Mouse (Mus musculus): Measurements from ENCODE around the gene Dysf. TPM values are rescaled to one million over a fixed set of nuclear protein-coding genes. Genes with fewer than 3 reads are reported as not detected.
A peak's percentile ranks its signal among the peaks of the same experiment; 100 is the strongest.

The Dysf gene
- total and polyA plus RNA-seq, 3 experiments = 51.1 to 100 (median 87.4) TPM

- Histone ChIP-seq H3K4me3 (no peak overlapping the region), H3K4me1 (ENCODE audit: control insufficient read depth, insufficient read depth, low read length) (peaks cover 9% of the 10 kb centered on the region), H3K79me2 (replicated peaks; ENCODE audit: control insufficient read depth, insufficient read depth, low read length) (no peaks in the 10 kb centered on the region), H3K27me3 (ENCODE audit: control insufficient read depth, insufficient read depth, low read length) (no peaks in the 10 kb centered on the region), H3K9ac (ENCODE audit: low read depth, low read length) (no peak overlapping the region), H3K36me3 (ENCODE audit: control insufficient read depth, insufficient read depth, low read length) (no peaks in the 10 kb centered on the region), H3K27ac (no peak overlapping the region)
- 81% methylated on average over 13 of the region's 13 CpGs for WGBS
- no peak for TF ChIP-seq EP300 (IDR thresholded peaks at IDR 0.05; ENCODE audit: insufficient read depth, low read depth, low read length)
- no peak for TF ChIP-seq CTCF (IDR thresholded peaks at IDR 0.05)
- no peak for TF ChIP-seq POLR2A (IDR thresholded peaks at IDR 0.05; ENCODE audit: insufficient read depth, low read depth, low read length)
- intact Hi-C loops (cut with DNase I) = loop anchor here (2.0 to 5.0 kb wide), 2 partner anchors 50 to 169 kb away; no protein-coding TSS in a partner anchor
- DNase-seq = no peak
Measured at GRCm38 (mm10) chr6:84147206-84148004, 139.0 kb downstream of the Dysf start.

GRCm38 (mm10) chr6:84148470-84148869, 140.1 kb downstream of the Dysf start:
- H3K4me1 ChIP-seq (ENCODE audit: control insufficient read depth, insufficient read depth, low read length) = peaks cover 3% of the 10 kb centered on the region
- H3K9ac ChIP-seq (ENCODE audit: low read depth, low read length) = no peak overlapping the region
- H3K27me3 ChIP-seq (ENCODE audit: control insufficient read depth, insufficient read depth, low read length) = no peaks in the 10 kb centered on the region
- H3K4me3 ChIP-seq = no peak overlapping the region
- no peak for DNase-seq
- TF ChIP-seq EP300 (IDR thresholded peaks at IDR 0.05; ENCODE audit: insufficient read depth, low read depth, low read length) = no peak
- peak; percentile 66 for TF ChIP-seq CTCF (IDR thresholded peaks at IDR 0.05)
- H3K79me2 ChIP-seq (replicated peaks; ENCODE audit: control insufficient read depth, insufficient read depth, low read length) = no peaks in the 10 kb centered on the region
- H3K36me3 ChIP-seq (ENCODE audit: control insufficient read depth, insufficient read depth, low read length) = no peaks in the 10 kb centered on the region
- no peak overlapping the region for H3K27ac ChIP-seq
- WGBS = 64% methylated on average over 6 of the region's 6 CpGs
- intact Hi-C loops (cut with DNase I) = loop anchor here (2.0 to 5.0 kb wide), 2 partner anchors 51 to 168 kb away; no protein-coding TSS in a partner anchor

- peaks cover 7% of the 10 kb centered on the region; the same call in 1 of the 2 replicates for H3K4me1 ChIP-seq (ENCODE audit: control insufficient read depth, insufficient read depth, low read length)
- no peaks in the 10 kb centered on the region for H3K79me2 ChIP-seq (replicated peaks; ENCODE audit: control insufficient read depth, insufficient read depth, low read length)
- peaks cover 3% of the 10 kb centered on the region; the same call in 1 of the 2 replicates for H3K36me3 ChIP-seq (ENCODE audit: control insufficient read depth, insufficient read depth, low read length)
- H3K9ac ChIP-seq (ENCODE audit: low read depth, low read length) = no peak overlapping the region
- H3K4me3 ChIP-seq = no peak overlapping the region
- WGBS = 60% methylated on average over 2 of the region's 2 CpGs
- intact Hi-C loops (cut with DNase I) = loop anchor here (2.0 kb wide), 1 partner anchor 26 kb away; no protein-coding TSS in a partner anchor
- H3K27ac ChIP-seq = peak overlapping the region; percentile 78
- no peak for TF ChIP-seq CTCF (IDR thresholded peaks at IDR 0.05)
- peak; percentile 42; the same call in 1 of the 2 replicates for TF ChIP-seq POLR2A (IDR thresholded peaks at IDR 0.05; ENCODE audit: insufficient read depth, low read depth, low read length)
- TF ChIP-seq EP300 (IDR thresholded peaks at IDR 0.05; ENCODE audit: insufficient read depth, low read depth, low read length) = peak; percentile 89
- H3K27me3 ChIP-seq (ENCODE audit: control insufficient read depth, insufficient read depth, low read length) = no peaks in the 10 kb centered on the region
- peak in 1 of 2 experiments; percentile 63 for DNase-seq
Measured at GRCm38 (mm10) chr6:84154508-84154907, 146.1 kb downstream of the Dysf start.

- WGBS = 48% methylated on average over 3 of the region's 3 CpGs
- peak; percentile 87 for TF ChIP-seq EP300 (IDR thresholded peaks at IDR 0.05; ENCODE audit: insufficient read depth, low read depth, low read length)
- TF ChIP-seq POLR2A (IDR thresholded peaks at IDR 0.05; ENCODE audit: insufficient read depth, low read depth, low read length) = 0 out of 2 replicates have a peak, but pooled peaks have one; percentile 10
- TF ChIP-seq CTCF (IDR thresholded peaks at IDR 0.05) = no peak
- H3K79me2 ChIP-seq (replicated peaks; ENCODE audit: control insufficient read depth, insufficient read depth, low read length) = no peaks in the 10 kb centered on the region; the same call in 1 of the 2 replicates
- H3K4me1 ChIP-seq (ENCODE audit: control insufficient read depth, insufficient read depth, low read length) = peaks cover 7% of the 10 kb centered on the region; the same call in 1 of the 2 replicates
- H3K9ac ChIP-seq (ENCODE audit: low read depth, low read length) = peak overlapping the region; percentile 70; the same call in 1 of the 2 replicates
- intact Hi-C loops (cut with DNase I) = loop anchor here (2.0 to 5.0 kb wide), 2 partner anchors 25 to 72 kb away; no protein-coding TSS in a partner anchor
- H3K36me3 ChIP-seq (ENCODE audit: control insufficient read depth, insufficient read depth, low read length) = peaks cover 3% of the 10 kb centered on the region; the same call in 1 of the 2 replicates
- H3K4me3 ChIP-seq = no peak overlapping the region
- DNase-seq = peak; percentile 62 to 69
- no peaks in the 10 kb centered on the region for H3K27me3 ChIP-seq (ENCODE audit: control insufficient read depth, insufficient read depth, low read length)
- peak overlapping the region; percentile 78 for H3K27ac ChIP-seq
Measured at GRCm38 (mm10) chr6:84155765-84156164, 147.4 kb downstream of the Dysf start.

GRCm38 (mm10) chr6:84156481-84157025, 148.2 kb downstream of the Dysf start:
- intact Hi-C loops (cut with DNase I) = loop anchor here (5.0 kb wide), 1 partner anchor 71 kb away; no protein-coding TSS in a partner anchor
- Histone ChIP-seq H3K79me2 (replicated peaks; ENCODE audit: control insufficient read depth, insufficient read depth, low read length) (no peaks in the 10 kb centered on the region; the same call in 1 of the 2 replicates), H3K36me3 (ENCODE audit: control insufficient read depth, insufficient read depth, low read length) (peaks cover 6% of the 10 kb centered on the region), H3K9ac (ENCODE audit: low read depth, low read length) (peak overlapping the region; percentile 41), H3K27me3 (ENCODE audit: control insufficient read depth, insufficient read depth, low read length) (no peaks in the 10 kb centered on the region), H3K27ac (peak overlapping the region; percentile 78), H3K4me1 (ENCODE audit: control insufficient read depth, insufficient read depth, low read length) (peaks cover 7% of the 10 kb centered on the region; the same call in 1 of the 2 replicates), H3K4me3 (no peak overlapping the region)
- DNase-seq = no peak
- 76% methylated on average over 4 of the region's 4 CpGs for WGBS
- TF ChIP-seq EP300 (IDR thresholded peaks at IDR 0.05; ENCODE audit: insufficient read depth, low read depth, low read length) (no peak), CTCF (IDR thresholded peaks at IDR 0.05) (no peak), POLR2A (IDR thresholded peaks at IDR 0.05; ENCODE audit: insufficient read depth, low read depth, low read length) (no peak)

Data from heart, adult 2 months (tissue).